Mouse (Mus musculus): Measurements from ENCODE around the gene B4galnt2. TPM values are rescaled to one million over a fixed set of nuclear protein-coding genes. Genes with fewer than 3 reads are reported as not detected.

Gene B4galnt2
- total RNA-seq, 2 experiments from 2014 or later = not detected

GRCm38 (mm10) chr11:95842074-95842681 is 72.5 kb downstream of the B4galnt2 start, which contains the start of gene Abi3:
Gene Abi3 (minus strand): TSS chr11:95842476.
- intact Hi-C loops (cut with DNase I) = no loop called here
- DNase-seq = peak; percentile 60 to 72

- intact Hi-C loops (cut with DNase I) = no loop called here
- no peak for DNase-seq
Observed at GRCm38 (mm10) chr11:95841498-95841830, 73.2 kb downstream of the B4galnt2 start.

GRCm38 (mm10) chr11:95840694-95841497 is 73.8 kb downstream of the B4galnt2 start:
- intact Hi-C loops (cut with DNase I) = no loop called here
- no peak for DNase-seq

- DNase-seq = no peak
- intact Hi-C loops (cut with DNase I) = no loop called here
Observed at GRCm38 (mm10) chr11:95838999-95839868, 75.5 kb downstream of the B4galnt2 start.

GRCm38 (mm10) chr11:95838598-95838997 is 76.1 kb downstream of the B4galnt2 start:
- intact Hi-C loops (cut with DNase I) = no loop called here
- no peak for DNase-seq

- DNase-seq = peak; percentile 85 to 87
- intact Hi-C loops (cut with DNase I) = no loop called here
Observed at GRCm38 (mm10) chr11:95837059-95837458, 77.6 kb downstream of the B4galnt2 start, which contains the start of gene Gngt2. Gene Gngt2 (plus strand): TSS chr11:95837216.

GRCm38 (mm10) chr11:95836433-95836832 is 78.3 kb downstream of the B4galnt2 start:
- DNase-seq = peak in 1 of 2 experiments; percentile 24

GRCm38 (mm10) chr11:95835832-95836231 is 78.9 kb downstream of the B4galnt2 start:
- intact Hi-C loops (cut with DNase I) = no loop called here
- DNase-seq = no peak

More at GRCm38 (mm10) chr11:95836433-95836832, 78.3 kb downstream of the B4galnt2 start:
- intact Hi-C loops (cut with DNase I) = no loop called here

- intact Hi-C loops (cut with DNase I) = no loop called here
- peak in 1 of 2 experiments; percentile 34 for DNase-seq
Observed at GRCm38 (mm10) chr11:95834742-95835710, 79.7 kb downstream of the B4galnt2 start.

- DNase-seq = peak; percentile 56 to 58
- intact Hi-C loops (cut with DNase I) = no loop called here
Observed at GRCm38 (mm10) chr11:95834143-95834667, 80.5 kb downstream of the B4galnt2 start.

GRCm38 (mm10) chr11:95833631-95834142 is 81.0 kb downstream of the B4galnt2 start:
- intact Hi-C loops (cut with DNase I) = no loop called here
- no peak for DNase-seq

- intact Hi-C loops (cut with DNase I) = no loop called here
- no peak for DNase-seq
Observed at GRCm38 (mm10) chr11:95833006-95833570, 81.6 kb downstream of the B4galnt2 start.

- intact Hi-C loops (cut with DNase I) = no loop called here
- DNase-seq = no peak
Observed at GRCm38 (mm10) chr11:95832129-95833005, 82.3 kb downstream of the B4galnt2 start.

- intact Hi-C loops (cut with DNase I) = no loop called here
- DNase-seq = peak in 1 of 2 experiments; percentile 28
Observed at GRCm38 (mm10) chr11:95831641-95832040, 83.0 kb downstream of the B4galnt2 start.

- intact Hi-C loops (cut with DNase I) = no loop called here
Observed at GRCm38 (mm10) chr11:95831276-95831619, 83.4 kb downstream of the B4galnt2 start.

GRCm38 (mm10) chr11:95830411-95831275 is 84.0 kb downstream of the B4galnt2 start:
- peak in 1 of 2 experiments; percentile 28 for DNase-seq
- intact Hi-C loops (cut with DNase I) = no loop called here

More at GRCm38 (mm10) chr11:95831276-95831619, 83.4 kb downstream of the B4galnt2 start:
- peak in 1 of 2 experiments; percentile 30 for DNase-seq

GRCm38 (mm10) chr11:95829526-95830050 is 85.1 kb downstream of the B4galnt2 start:
- DNase-seq = no peak
- intact Hi-C loops (cut with DNase I) = loop anchor here (2.0 kb wide), 1 partner anchor 151 kb away; no protein-coding TSS in a partner anchor

Data from heart, postnatal 10 days (tissue).